Mouse (Mus musculus) liver, postnatal 0 days (tissue): ENCODE measurements at regions not wholly inside any gene's neighbourhood (a gene's known extent, or its start where the extent isn't known, plus 50 kb on each side); places are given as distances from the start of the nearest gene placed in this dataset.
"Not testable (repeated sequence)": the region's sequence is repeated elsewhere in the genome, so short reads cannot be mapped to it uniquely, and the experiment has no call there.

Experiments used
- ATAC-seq: fragments of 200-750 bp; cut with Nextera tagmentation; 2 replicates; pipeline ENCODE4 v1.8.0; 2017; ENCODE audit warnings: mild to moderate bottlenecking, moderate library complexity
- DNase-seq: peaks from one replicate; pipeline ENCODE4 v3.0.0-alpha.2; 2016
- H3K27ac ChIP-seq: fragments of 300-500 bp; sonication (generic); 2 replicates; pipeline ENCODE4 v1.5.1; 2014; ENCODE audit warnings: antibody characterized with exemption, moderate library complexity, mild to moderate bottlenecking, low read depth
- H3K27me3 ChIP-seq: fragments of 300-500 bp; sonication (generic); 2 replicates; pipeline ENCODE4 v1.6.1; 2014; ENCODE audit warnings: low read length, control low read depth, mixed read lengths; ENCODE audit not compliant: insufficient read depth
- H3K36me3 ChIP-seq: fragments of 300-500 bp; sonication (generic); replicated peaks from 2 replicates; pipeline ENCODE4 v1.6.1; 2014; ENCODE audit warnings: mild to moderate bottlenecking, control low read depth, low read length, moderate library complexity, mixed read lengths; ENCODE audit not compliant: insufficient read depth
- H3K4me1 ChIP-seq: fragments of 300-500 bp; sonication (generic); 2 replicates; pipeline ENCODE4 v1.6.1; 2014; ENCODE audit warnings: antibody characterized with exemption, mild to moderate bottlenecking, control low read depth; ENCODE audit not compliant: insufficient read depth
- H3K4me2 ChIP-seq: fragments of 300-500 bp; sonication (generic); 2 replicates; pipeline ENCODE4 v1.6.1; 2014; ENCODE audit warnings: low read depth, mild to moderate bottlenecking, low read length, moderate library complexity, mixed read lengths
- H3K4me3 ChIP-seq: fragments of 300-500 bp; sonication (generic); 2 replicates; pipeline ENCODE4 v1.5.1; 2014; ENCODE audit warnings: low read depth, low read length
- H3K9ac ChIP-seq: fragments of 300-500 bp; sonication (generic); replicated peaks from 2 replicates; pipeline ENCODE4 v1.6.1; 2014; ENCODE audit warnings: mild to moderate bottlenecking, moderate library complexity
- H3K9me3 ChIP-seq: fragments of 300-500 bp; sonication (generic); 2 replicates; pipeline ENCODE4 v1.6.1; 2016; ENCODE audit warnings: mild to moderate bottlenecking, control low read depth, low read length, mixed read lengths
- CTCF ChIP-seq: sonication (generic); IDR thresholded peaks from 2 replicates; pipeline ENCODE4 v1.5.1; 2016; ENCODE audit warnings: antibody characterized with exemption, low read depth
- EP300 ChIP-seq: IDR thresholded peaks from 2 replicates; pipeline ENCODE4 v1.6.1; 2016; ENCODE audit warnings: antibody characterized with exemption, low read depth, mild to moderate bottlenecking
- WGBS: fragments of 180-500 bp; shearing (Covaris S2); extraction: QIAGEN DNeasy Blood & Tissue Kit; methylation state at CpG from one replicate; pipeline ENCODE4 v1.1.7; 2014; ENCODE audit not compliant: insufficient replicate concordance; 5-methylcytosine and 5-hydroxymethylcytosine counted together

DNA sequence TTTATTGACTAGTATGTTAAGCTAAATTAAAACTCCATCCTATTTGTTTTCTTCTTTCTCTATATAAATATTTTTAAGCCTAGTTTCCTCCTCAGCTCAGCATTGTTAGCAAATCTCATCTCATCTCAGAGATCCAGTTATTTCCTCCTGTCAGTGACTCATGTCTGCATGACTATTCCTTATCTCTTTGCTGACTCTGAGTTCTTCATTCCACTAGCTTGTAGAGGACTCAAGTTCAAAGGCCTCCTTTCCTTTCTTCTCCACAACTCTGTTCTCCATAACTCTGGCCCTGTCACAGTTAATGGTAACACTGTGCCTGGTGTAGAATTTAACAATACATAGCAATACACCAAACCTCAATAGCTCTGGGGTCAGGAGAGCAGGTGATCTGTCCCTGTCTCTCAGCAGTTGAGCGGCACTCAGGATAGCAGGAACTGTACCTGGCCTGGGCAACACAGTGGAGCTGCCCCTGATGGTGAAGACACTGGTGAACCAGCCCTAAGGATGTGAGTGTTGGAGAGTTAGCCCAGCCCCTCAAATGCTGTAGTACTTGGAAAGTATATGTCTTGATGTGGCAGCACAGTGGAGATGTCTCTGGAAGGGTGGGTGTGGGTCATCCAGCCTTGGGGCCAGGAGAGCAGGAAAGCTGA is 213.3 kb upstream of the Atp10a start:
- Histone ChIP-seq H3K4me2 (no peak overlapping the region), H3K4me3 (no peak overlapping the region), H3K27me3 (no peaks in the 10 kb centered on the region), H3K27ac (no peak overlapping the region), H3K36me3 (no peaks in the 10 kb centered on the region), H3K4me1 (no peaks in the 10 kb centered on the region), H3K9me3 (no peaks in the 10 kb centered on the region), H3K9ac (no peak overlapping the region)
- DNase-seq (no peak), ATAC-seq (no peak)
- TF ChIP-seq CTCF (no peak), EP300 (no peak)
- WGBS, result 86% methylated on average over 1 of the region's 1 CpGs

DNA sequence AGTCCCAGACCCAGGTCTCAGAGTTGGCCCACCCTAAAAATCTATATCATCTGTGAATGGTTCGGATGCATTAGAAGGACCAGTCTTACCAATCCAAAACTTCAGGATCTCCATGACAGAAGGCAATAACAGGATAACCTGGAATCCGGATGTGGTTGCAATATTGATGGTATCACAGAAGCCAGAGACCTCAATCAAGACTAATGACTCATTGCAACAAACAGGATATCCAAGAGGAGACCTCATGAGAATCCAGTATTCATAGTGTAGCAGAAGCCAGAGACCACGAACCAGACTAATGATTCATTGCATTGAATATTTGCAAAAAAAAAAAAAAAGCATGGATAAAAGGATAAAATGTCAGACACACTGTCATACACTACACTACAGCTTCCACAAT is 212.7 kb upstream of the Atp10a start:
- Histone ChIP-seq H3K4me1 (no peaks in the 10 kb centered on the region), H3K4me3 (no peak overlapping the region), H3K9ac (no peak overlapping the region), H3K27ac (no peak overlapping the region), H3K4me2 (no peak overlapping the region), H3K36me3 (no peaks in the 10 kb centered on the region), H3K27me3 (no peaks in the 10 kb centered on the region), H3K9me3 (no peaks in the 10 kb centered on the region)
- no peak for ATAC-seq
- TF ChIP-seq EP300, result no peak
- no peak for TF ChIP-seq CTCF
- 60% methylated on average over 3 of the region's 3 CpGs for WGBS
- no peak for DNase-seq

DNA sequence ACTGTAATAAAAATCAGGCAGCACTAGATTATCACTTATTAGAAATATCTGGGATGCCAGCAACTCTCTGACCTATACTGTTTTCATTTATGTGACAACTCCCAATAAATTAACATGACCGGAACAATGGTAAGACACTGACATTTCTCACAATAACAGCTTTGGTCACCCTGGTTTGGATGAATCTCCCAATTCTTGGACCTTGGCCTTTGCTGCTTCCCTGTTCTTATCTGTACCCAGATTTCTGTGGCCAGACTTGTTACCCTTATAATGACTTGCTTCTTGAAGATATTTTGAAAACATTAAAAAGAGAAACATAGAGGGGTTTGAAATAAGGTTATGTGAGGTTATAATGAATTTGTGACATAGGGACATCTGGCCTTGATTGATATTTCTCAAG is 210.2 kb upstream of the Atp10a start:
- Histone ChIP-seq H3K27ac (no peak overlapping the region), H3K4me3 (no peak overlapping the region), H3K4me1 (no peaks in the 10 kb centered on the region), H3K4me2 (no peak overlapping the region), H3K9ac (no peak overlapping the region), H3K9me3 (no peaks in the 10 kb centered on the region), H3K36me3 (no peaks in the 10 kb centered on the region), H3K27me3 (no peaks in the 10 kb centered on the region)
- DNase-seq (no peak), ATAC-seq (no peak)
- TF ChIP-seq CTCF (no peak), EP300 (no peak)
- 84% methylated on average over 1 of the region's 1 CpGs for WGBS

DNA sequence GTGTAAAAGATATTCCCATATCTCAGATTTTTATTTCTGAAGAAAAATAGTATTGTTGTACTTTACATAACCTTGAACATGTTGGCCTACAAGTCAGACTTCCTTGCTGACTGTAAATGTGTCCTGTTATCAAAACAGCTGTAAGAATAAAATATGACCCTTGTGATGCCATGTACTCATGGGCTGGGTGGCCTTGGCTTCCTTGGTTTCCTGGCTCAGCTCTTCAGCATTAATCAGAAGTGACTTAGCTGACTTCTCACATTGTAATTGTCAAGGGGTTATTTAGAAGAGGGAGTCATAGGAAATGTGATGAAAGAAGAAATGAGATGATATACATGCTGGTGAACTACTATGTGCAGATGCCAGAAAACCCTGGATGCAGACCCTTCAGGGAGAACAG is 209.7 kb upstream of the Atp10a start:
- no peak overlapping the region for H3K27ac ChIP-seq
- TF ChIP-seq CTCF, result no peak
- no peak for TF ChIP-seq EP300

DNA sequence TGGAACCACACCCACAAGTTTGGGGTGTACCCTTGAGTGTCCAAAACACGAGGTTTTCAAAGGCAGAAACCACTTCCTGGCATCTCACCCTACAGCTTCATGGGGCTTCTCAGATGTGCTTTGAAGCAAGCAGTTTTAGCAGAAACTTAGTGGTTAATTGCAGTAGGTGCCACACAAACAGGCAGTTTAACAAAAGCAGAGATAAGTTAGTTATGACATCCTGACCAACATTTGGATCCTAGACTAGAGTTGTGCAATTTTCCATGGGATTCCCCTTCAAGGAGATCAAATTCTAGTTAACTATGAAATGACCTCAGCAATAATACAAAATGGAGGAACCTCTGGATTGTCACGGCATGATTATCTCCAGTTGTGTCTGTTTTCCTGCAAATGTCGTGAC is 207.2 kb upstream of the Atp10a start:
- no peak overlapping the region for H3K4me3 ChIP-seq
- ATAC-seq (no peak), DNase-seq (no peak)
- H3K36me3 ChIP-seq, result no peaks in the 10 kb centered on the region
- TF ChIP-seq EP300, result no peak
- TF ChIP-seq CTCF, result no peak
- peaks cover 3% of the 10 kb centered on the region; the same call in 1 of the 2 replicates for H3K9me3 ChIP-seq
- no peak overlapping the region for H3K27ac ChIP-seq
- 29% methylated on average over 3 of the region's 3 CpGs for WGBS
- H3K27me3 ChIP-seq, result no peaks in the 10 kb centered on the region
- no peak overlapping the region for H3K4me2 ChIP-seq
- no peak overlapping the region for H3K9ac ChIP-seq
- no peaks in the 10 kb centered on the region for H3K4me1 ChIP-seq

More for the DNA sequence above, 209.7 kb upstream of the Atp10a start:
- Histone ChIP-seq H3K4me2 (no peak overlapping the region), H3K36me3 (no peaks in the 10 kb centered on the region), H3K27me3 (no peaks in the 10 kb centered on the region), H3K9ac (no peak overlapping the region), H3K4me1 (no peaks in the 10 kb centered on the region), H3K4me3 (no peak overlapping the region), H3K9me3 (no peaks in the 10 kb centered on the region)
- DNase-seq, result no peak
- ATAC-seq, result no peak

DNA sequence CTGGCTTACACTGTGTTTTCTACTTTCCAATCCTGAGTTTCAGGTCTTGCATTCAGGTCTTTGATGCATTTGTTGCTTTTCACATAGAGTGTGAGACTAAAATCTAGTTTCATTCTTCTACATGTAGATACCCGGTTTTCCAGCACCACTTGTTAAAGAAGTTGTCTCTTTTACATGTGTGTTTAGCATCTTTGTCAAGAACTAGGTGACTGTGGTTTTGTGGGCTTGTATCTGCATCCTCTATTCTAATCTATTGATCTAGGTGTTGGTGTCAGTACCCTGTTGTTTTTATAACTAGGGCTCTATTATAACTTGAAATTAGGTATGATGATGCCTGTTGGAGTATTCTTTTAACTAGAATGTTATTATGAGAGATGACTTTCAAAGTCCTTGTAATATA is 204.0 kb upstream of the Atp10a start:
- no peak for TF ChIP-seq EP300
- TF ChIP-seq CTCF, result no peak
- Histone ChIP-seq H3K4me2 (no peak overlapping the region), H3K36me3 (no peaks in the 10 kb centered on the region), H3K4me1 (no peaks in the 10 kb centered on the region), H3K9ac (no peak overlapping the region), H3K9me3 (peaks cover 3% of the 10 kb centered on the region; the same call in 1 of the 2 replicates), H3K4me3 (no peak overlapping the region), H3K27ac (no peak overlapping the region), H3K27me3 (no peaks in the 10 kb centered on the region)
- WGBS, result 53% methylated on average over 1 of the region's 1 CpGs
- ATAC-seq (no peak), DNase-seq (no peak)

DNA sequence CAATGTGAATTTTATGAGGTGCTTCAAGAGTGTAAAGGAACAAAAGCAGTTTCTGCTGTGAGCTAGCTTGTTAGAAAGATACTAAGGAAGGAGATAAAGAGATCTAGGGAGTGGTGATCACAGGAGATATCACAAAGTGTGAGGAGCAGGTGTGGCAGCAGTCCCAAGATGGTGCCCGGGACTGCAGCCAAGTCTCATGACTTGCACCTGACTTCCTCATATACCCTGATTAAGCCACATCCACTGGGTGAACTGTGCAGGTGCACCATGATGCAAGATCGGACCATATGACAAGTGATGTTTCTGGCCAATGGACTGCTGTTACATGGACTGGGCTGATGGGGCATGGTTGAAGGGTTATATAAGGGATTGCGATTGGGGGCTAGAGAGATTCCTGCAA is 197.8 kb upstream of the Atp10a start:
- not testable (repeated sequence) for H3K4me2 ChIP-seq, H3K27ac ChIP-seq, H3K9me3 ChIP-seq, ATAC-seq, H3K36me3 ChIP-seq, DNase-seq, H3K27me3 ChIP-seq, H3K4me1 ChIP-seq, H3K4me3 ChIP-seq, H3K9ac ChIP-seq
- 71% methylated on average over 3 of the region's 3 CpGs for WGBS
